Mouse (Mus musculus) heart, postnatal 0 days (tissue): ENCODE results near the gene Msh5.

Experiments
- CTCF ChIP-seq: IDR thresholded peaks from 2 replicates; pipeline ENCODE4 v1.5.1; 2016; ENCODE audit warnings: antibody characterized with exemption, control low read depth, low read depth
- EP300 ChIP-seq: IDR thresholded peaks from 2 replicates; pipeline ENCODE4 v1.6.1; 2016; ENCODE audit warnings: antibody characterized with exemption, low read depth

GRCm38 (mm10) chr17:35092403-35093198, 46.1 kb upstream of the Msh5 start:
- TF ChIP-seq CTCF = no peak
- TF ChIP-seq EP300 = no peak
